Mouse (Mus musculus): ENCODE data around the gene Ocm.

Gene Ocm

GRCm38 (mm10) chr5:144026620-144027263 is at the start of gene Ocm:
Ocm (minus strand) TSS chr5:144026670.
- DNase-seq (ENCODE audit: low read depth, low spot score), result no peak

GRCm38 (mm10) chr5:144071249-144071648 is 44.8 kb upstream of the Ocm start:
- DNase-seq (ENCODE audit: low read depth, low spot score), result no peak

GRCm38 (mm10) chr5:144070064-144070463 is 43.6 kb upstream of the Ocm start:
- no peak for DNase-seq (ENCODE audit: low read depth, low spot score)

GRCm38 (mm10) chr5:144066036-144066435 is 39.6 kb upstream of the Ocm start:
- DNase-seq (ENCODE audit: low read depth, low spot score), result no peak

GRCm38 (mm10) chr5:144064093-144064492 is 37.6 kb upstream of the Ocm start:
- no peak for DNase-seq (ENCODE audit: low read depth, low spot score)

GRCm38 (mm10) chr5:144054340-144054739 is 27.9 kb upstream of the Ocm start:
- DNase-seq (ENCODE audit: low read depth, low spot score), result no peak

- DNase-seq (ENCODE audit: low read depth, low spot score), result no peak
Measured at GRCm38 (mm10) chr5:144053450-144053849, 27.0 kb upstream of the Ocm start.

- DNase-seq (ENCODE audit: low read depth, low spot score), result peak; percentile 29
Measured at GRCm38 (mm10) chr5:144051268-144051667, 24.8 kb upstream of the Ocm start.

- no peak for DNase-seq (ENCODE audit: low read depth, low spot score)
Measured at GRCm38 (mm10) chr5:144049881-144050280, 23.4 kb upstream of the Ocm start.

GRCm38 (mm10) chr5:144047324-144047723 is 20.9 kb upstream of the Ocm start:
- DNase-seq (ENCODE audit: low read depth, low spot score), result no peak

- DNase-seq (ENCODE audit: low read depth, low spot score), result no peak
Measured at GRCm38 (mm10) chr5:144043166-144043565, 16.7 kb upstream of the Ocm start.

GRCm38 (mm10) chr5:144040720-144041364 is 14.4 kb upstream of the Ocm start:
- DNase-seq (ENCODE audit: low read depth, low spot score), result peak; percentile 84

- DNase-seq (ENCODE audit: low read depth, low spot score), result no peak
Measured at GRCm38 (mm10) chr5:144039886-144040285, 13.4 kb upstream of the Ocm start.

GRCm38 (mm10) chr5:144039156-144039675 is 12.7 kb upstream of the Ocm start:
- DNase-seq (ENCODE audit: low read depth, low spot score), result no peak

GRCm38 (mm10) chr5:144036952-144037351 is 10.5 kb upstream of the Ocm start:
- DNase-seq (ENCODE audit: low read depth, low spot score), result no peak

- no peak for DNase-seq (ENCODE audit: low read depth, low spot score)
Measured at GRCm38 (mm10) chr5:144034567-144034966, 8.1 kb upstream of the Ocm start.

- no peak for DNase-seq (ENCODE audit: low read depth, low spot score)
Measured at GRCm38 (mm10) chr5:144032491-144032890, 6.0 kb upstream of the Ocm start.

- no peak for DNase-seq (ENCODE audit: low read depth, low spot score)
Measured at GRCm38 (mm10) chr5:144015845-144016244, 10.6 kb downstream of the Ocm start.

- DNase-seq (ENCODE audit: low read depth, low spot score), result no peak
Measured at GRCm38 (mm10) chr5:144015312-144015650, 11.2 kb downstream of the Ocm start.

GRCm38 (mm10) chr5:144014551-144015311 is 11.7 kb downstream of the Ocm start, which contains the start of gene Ccz1:
Ccz1 (minus strand) TSS chr5:144014877.
- DNase-seq (ENCODE audit: low read depth, low spot score), result peak; percentile 86

- peak; percentile 9 for DNase-seq (ENCODE audit: low read depth, low spot score)
Measured at GRCm38 (mm10) chr5:144013366-144014134, 12.9 kb downstream of the Ocm start.

Data from CD4-positive, CD25-positive, alpha-beta regulatory T cell, adult 2 months (primary cell).